Mouse (Mus musculus) CH12.LX (cell line): ENCODE data around the gene Col15a1.

ENCODE experiments used
- CTCF ChIP-seq, 2 experiments: IDR thresholded peaks in 1 of 2; conservative IDR thresholded peaks in 1 of 2; 2 replicates each; pipeline ENCODE4 v1.5.1; 2011 to 2012; ENCODE audit warnings: low read depth in 2 of 2, low read length in 2 of 2, improper control_type of control experiment in 1 of 2, inconsistent platforms in 1 of 2, mild to moderate bottlenecking in 1 of 2, moderate library complexity in 1 of 2
- E2F4 ChIP-seq: IDR thresholded peaks from 2 replicates; pipeline ENCODE4 v1.6.1; 2011; ENCODE audit warnings: low read depth, low read length, improper control_type of control experiment; ENCODE audit not compliant: insufficient replicate concordance
- MEF2A ChIP-seq: IDR thresholded peaks from 2 replicates; pipeline ENCODE4 v1.6.1; 2014; ENCODE audit warnings: low read depth, mild to moderate bottlenecking, inconsistent platforms, low read length, improper control_type of control experiment, borderline replicate concordance
- NELFE ChIP-seq: IDR thresholded peaks from 2 replicates; pipeline ENCODE4 v1.6.1; 2011; ENCODE audit warnings: low read depth, low read length, improper control_type of control experiment
- POLR2A ChIP-seq: IDR thresholded peaks from 2 replicates; pipeline ENCODE4 v1.6.1; 2011; ENCODE audit warnings: low read depth, mild to moderate bottlenecking, improper control_type of control experiment, low read length
- SMC3 ChIP-seq: IDR thresholded peaks from 2 replicates; pipeline ENCODE4 v1.6.1; 2011; ENCODE audit warnings: low read depth, low read length, improper control_type of control experiment
- USF2 ChIP-seq: conservative IDR thresholded peaks from 2 replicates; pipeline ENCODE4 v1.6.1; 2011; ENCODE audit warnings: low read depth, low read length, improper control_type of control experiment

- TF ChIP-seq USF2: no peak
- TF ChIP-seq MEF2A: no peak
- peak; percentile 74 for TF ChIP-seq SMC3
- no peak for TF ChIP-seq POLR2A
- peak in 1 of 2 experiments; percentile 77; a peak in 2 of 4 replicates for TF ChIP-seq CTCF (conservative IDR thresholded peaks at IDR 0.05 in 1 of 2, IDR thresholded peaks at IDR 0.05 in 1 of 2; ENCODE audit: low read depth in 2 of 2, low read length in 2 of 2)
- no peak for TF ChIP-seq NELFE
- TF ChIP-seq E2F4: no peak
These were observed 38.9 kb downstream of the Col15a1 start for GRCm38 (mm10) chr4:47246811-47247210.
